Mouse (Mus musculus) hindbrain, embryonic 12.5 days (tissue): ENCODE data around the gene Hnrnpab. TPM values are rescaled to one million over a fixed set of nuclear protein-coding genes. Genes with fewer than 3 reads are reported as not detected.

ENCODE experiments used
- ATAC-seq: fragments of 200-750 bp; cut with Nextera tagmentation; 2 replicates; pipeline ENCODE4 v1.8.0; 2017; ENCODE audit warnings: moderate TSS enrichment; ENCODE audit not compliant: low FRiP score
- H3K27ac ChIP-seq: fragments of 300-500 bp; sonication (generic); 2 replicates; pipeline ENCODE4 v1.5.1; 2016; ENCODE audit warnings: mild to moderate bottlenecking
- H3K27me3 ChIP-seq: fragments of 300-500 bp; sonication (generic); 2 replicates; pipeline ENCODE4 v1.6.1; 2016; ENCODE audit warnings: mild to moderate bottlenecking
- H3K36me3 ChIP-seq: fragments of 300-500 bp; sonication (generic); 2 replicates; pipeline ENCODE4 v1.6.1; 2016; ENCODE audit warnings: mild to moderate bottlenecking
- H3K4me1 ChIP-seq: fragments of 300-500 bp; sonication (generic); 2 replicates; pipeline ENCODE4 v1.6.1; 2016
- H3K4me2 ChIP-seq: fragments of 300-500 bp; sonication (generic); replicated peaks from 2 replicates; pipeline ENCODE4 v1.6.1; 2016; ENCODE audit warnings: mild to moderate bottlenecking
- H3K4me3 ChIP-seq: fragments of 300-500 bp; sonication (generic); 2 replicates; pipeline ENCODE4 v1.5.1; 2016; ENCODE audit warnings: mild to moderate bottlenecking
- H3K9ac ChIP-seq: fragments of 300-500 bp; sonication (generic); 2 replicates; pipeline ENCODE4 v1.6.1; 2016; ENCODE audit warnings: mild to moderate bottlenecking, moderate library complexity
- H3K9me3 ChIP-seq: fragments of 300-500 bp; sonication (generic); replicated peaks from 2 replicates; pipeline ENCODE4 v1.6.1; 2016; ENCODE audit warnings: mild to moderate bottlenecking
- WGBS: fragments of 180-500 bp; shearing (Covaris S2); methylation state at CpG from one replicate; pipeline ENCODE4 v1.1.7; 2016; 5-methylcytosine and 5-hydroxymethylcytosine counted together
- polyA plus RNA-seq: library from polyadenylated mRNA; unstranded; fragments of >200 nt; fragmentation: Nextera tagmentation; extraction: Ambion mirVana; gene quantifications from 2 replicates; pipeline ENCODE4 v1.2.1, GENCODE M21; 2016

Gene Hnrnpab
- polyA plus RNA-seq, 1 experiment from 2014 or later: 723 TPM

DNA sequence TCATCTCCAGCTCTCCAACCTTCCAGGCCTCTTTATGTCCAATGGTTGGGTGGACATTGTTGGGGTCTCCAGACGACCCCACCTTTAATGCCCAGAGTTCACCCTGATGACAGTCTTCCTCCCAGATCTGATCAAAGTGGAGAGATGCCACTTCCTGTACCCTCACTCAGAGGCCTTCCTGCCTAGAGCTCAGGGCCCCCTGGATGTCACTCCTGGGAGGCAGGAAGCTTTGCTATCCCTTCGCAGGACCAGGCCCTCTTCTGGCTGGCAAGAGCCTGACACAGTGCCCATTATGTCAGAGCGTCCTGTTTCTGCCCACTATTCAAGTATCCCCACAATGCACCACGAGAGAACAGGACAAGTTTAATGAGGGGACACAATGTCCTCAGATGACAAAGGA is 27.6 kb downstream of the Hnrnpab start:
- Histone ChIP-seq H3K27me3 (no peaks in the 10 kb centered on the region), H3K9ac (no peak overlapping the region), H3K4me3 (no peak overlapping the region), H3K4me2 (no peak overlapping the region), H3K9me3 (no peaks in the 10 kb centered on the region), H3K27ac (no peak overlapping the region), H3K36me3 (no peaks in the 10 kb centered on the region; the same call in 1 of the 2 replicates), H3K4me1 (peaks cover 9% of the 10 kb centered on the region)
- WGBS: 55% methylated on average over 4 of the region's 4 CpGs
- no peak for ATAC-seq

DNA sequence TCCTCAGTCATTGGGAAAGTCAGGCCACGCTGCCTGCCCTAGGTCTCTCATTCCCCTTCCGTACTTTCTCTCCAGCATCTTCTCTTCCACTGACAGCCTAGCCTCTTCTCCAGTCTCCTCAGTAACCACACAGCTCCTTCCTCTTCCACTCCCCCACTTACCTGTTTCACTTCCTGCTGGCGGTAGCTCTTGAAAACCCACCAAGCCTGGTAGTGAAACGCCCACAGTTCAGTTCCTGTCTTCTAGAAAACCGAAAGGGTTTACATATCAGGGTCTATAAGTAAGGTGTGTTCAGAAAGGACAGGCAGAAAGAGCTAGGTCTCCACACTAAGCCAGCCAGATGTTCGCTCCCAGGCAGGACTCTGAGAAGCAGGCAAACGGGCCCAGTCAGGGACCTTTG is 29.1 kb downstream of the Hnrnpab start:
- Histone ChIP-seq H3K36me3 (no peaks in the 10 kb centered on the region; the same call in 1 of the 2 replicates), H3K27ac (no peak overlapping the region), H3K4me3 (no peak overlapping the region), H3K9me3 (no peaks in the 10 kb centered on the region), H3K9ac (no peak overlapping the region), H3K4me2 (no peak overlapping the region), H3K27me3 (no peaks in the 10 kb centered on the region), H3K4me1 (peaks cover 3% of the 10 kb centered on the region; the same call in 1 of the 2 replicates)
- WGBS: 86% methylated on average over 7 of the region's 7 CpGs
- no peak for ATAC-seq

DNA sequence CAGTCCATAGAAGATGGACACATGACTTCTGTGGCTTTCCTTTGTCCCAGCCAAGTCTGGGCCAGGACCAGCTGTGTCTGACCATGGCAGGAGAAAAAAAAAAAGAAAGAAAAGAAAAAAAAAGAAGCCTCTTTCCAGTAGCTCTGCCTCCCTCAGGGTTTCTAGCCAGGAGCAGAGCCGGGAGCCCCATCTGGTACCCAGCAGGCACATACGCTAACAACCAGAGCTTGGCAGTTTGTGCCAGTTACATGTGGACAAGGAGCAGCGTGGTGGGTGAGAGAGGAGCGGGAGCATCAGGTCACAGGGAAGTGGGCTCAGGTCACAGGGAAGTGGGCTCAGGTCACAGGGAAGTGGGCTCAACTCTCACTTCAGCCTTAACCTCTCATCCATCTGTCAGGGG is 30.2 kb downstream of the Hnrnpab start:
- Histone ChIP-seq H3K27me3 (no peaks in the 10 kb centered on the region), H3K4me3 (no peak overlapping the region), H3K4me1 (peaks cover 7% of the 10 kb centered on the region), H3K9ac (no peak overlapping the region), H3K27ac (no peak overlapping the region), H3K36me3 (no peaks in the 10 kb centered on the region; the same call in 1 of the 2 replicates), H3K9me3 (no peaks in the 10 kb centered on the region), H3K4me2 (no peak overlapping the region)
- no peak for ATAC-seq
- WGBS: 82% methylated on average over 4 of the region's 4 CpGs

DNA sequence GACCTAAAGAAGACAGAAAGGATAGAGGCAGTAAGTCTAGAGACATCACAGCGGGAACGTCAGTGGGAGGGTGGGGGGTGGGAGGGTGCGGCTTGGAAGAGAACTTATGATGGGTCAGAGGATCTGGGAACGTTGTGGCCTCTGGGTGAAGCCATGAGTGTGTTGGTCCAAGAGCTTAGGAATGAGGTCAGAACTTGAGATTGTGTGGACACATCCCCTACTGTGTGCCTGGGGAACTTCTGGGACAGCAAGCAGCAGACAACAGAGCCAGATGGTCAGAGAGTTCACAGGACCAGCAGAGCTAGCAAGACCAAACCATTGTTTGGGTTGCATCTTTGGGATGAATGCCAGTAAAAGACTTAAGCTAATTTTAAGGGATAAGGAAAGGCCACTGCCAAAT is 37.8 kb downstream of the Hnrnpab start:
- no peak for ATAC-seq
- Histone ChIP-seq H3K9ac (no peak overlapping the region), H3K36me3 (no peaks in the 10 kb centered on the region), H3K4me2 (no peak overlapping the region), H3K4me1 (peaks cover 7% of the 10 kb centered on the region; the same call in 1 of the 2 replicates), H3K9me3 (no peaks in the 10 kb centered on the region), H3K4me3 (no peak overlapping the region), H3K27me3 (no peaks in the 10 kb centered on the region), H3K27ac (no peak overlapping the region)
- 84% methylated on average over 4 of the region's 4 CpGs for WGBS

DNA sequence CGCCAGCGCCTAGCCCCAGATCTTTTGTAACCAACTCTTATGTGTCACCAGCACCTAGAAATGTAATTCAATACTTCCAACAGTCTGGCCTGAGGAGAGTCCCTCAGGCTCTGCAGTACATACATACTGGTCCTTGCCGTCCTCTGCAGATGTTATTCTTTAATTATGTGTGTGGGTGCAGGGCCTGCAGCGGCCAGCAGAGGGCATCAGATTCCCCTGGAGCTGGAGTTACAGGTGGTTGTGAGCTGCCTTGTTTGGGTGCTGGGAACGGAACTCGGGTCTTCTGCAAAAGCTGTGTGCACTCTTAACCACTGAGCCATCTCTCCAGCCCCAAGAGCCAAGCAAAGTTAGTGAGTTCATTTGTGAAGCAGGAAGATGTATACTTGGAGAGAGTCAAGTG is 40.7 kb downstream of the Hnrnpab start:
- no peaks in the 10 kb centered on the region for H3K9me3 ChIP-seq
- H3K4me1 ChIP-seq: 0 out of 2 replicates have a peak, but pooled peaks cover 3% of the 10 kb centered on the region
- no peaks in the 10 kb centered on the region for H3K27me3 ChIP-seq
- no peak overlapping the region for H3K9ac ChIP-seq
- H3K4me2 ChIP-seq: no peak overlapping the region
- no peak overlapping the region for H3K27ac ChIP-seq
- ATAC-seq: no peak
- WGBS: 89% methylated on average over 6 of the region's 6 CpGs
- H3K36me3 ChIP-seq: no peaks in the 10 kb centered on the region
- no peak overlapping the region for H3K4me3 ChIP-seq

DNA sequence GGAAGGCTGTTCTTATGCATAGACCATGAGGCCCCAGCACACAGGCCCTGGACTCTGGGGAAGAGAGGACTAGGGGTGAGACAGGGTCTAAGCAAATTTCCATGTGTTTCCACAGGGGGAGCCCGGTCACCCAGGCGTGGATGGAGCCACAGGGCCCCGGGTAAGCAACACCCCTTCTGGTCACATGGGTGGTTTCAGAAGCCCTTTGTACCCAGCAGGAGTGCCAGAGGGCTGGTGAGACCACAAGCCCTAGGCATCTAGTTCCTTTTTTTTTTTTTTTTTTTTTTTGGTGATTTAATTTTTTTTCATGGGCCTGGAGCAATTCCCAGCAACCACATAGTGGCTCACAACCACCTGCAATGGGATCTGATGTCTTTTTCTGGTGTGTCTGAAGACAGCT is 41.6 kb downstream of the Hnrnpab start:
- Histone ChIP-seq H3K4me1 (0 out of 2 replicates have a peak, but pooled peaks cover 3% of the 10 kb centered on the region), H3K27ac (no peak overlapping the region), H3K9ac (no peak overlapping the region), H3K36me3 (no peaks in the 10 kb centered on the region), H3K27me3 (no peaks in the 10 kb centered on the region), H3K4me3 (no peak overlapping the region), H3K4me2 (no peak overlapping the region), H3K9me3 (no peaks in the 10 kb centered on the region)
- ATAC-seq: no peak
- WGBS: 49% methylated on average over 3 of the region's 3 CpGs

DNA sequence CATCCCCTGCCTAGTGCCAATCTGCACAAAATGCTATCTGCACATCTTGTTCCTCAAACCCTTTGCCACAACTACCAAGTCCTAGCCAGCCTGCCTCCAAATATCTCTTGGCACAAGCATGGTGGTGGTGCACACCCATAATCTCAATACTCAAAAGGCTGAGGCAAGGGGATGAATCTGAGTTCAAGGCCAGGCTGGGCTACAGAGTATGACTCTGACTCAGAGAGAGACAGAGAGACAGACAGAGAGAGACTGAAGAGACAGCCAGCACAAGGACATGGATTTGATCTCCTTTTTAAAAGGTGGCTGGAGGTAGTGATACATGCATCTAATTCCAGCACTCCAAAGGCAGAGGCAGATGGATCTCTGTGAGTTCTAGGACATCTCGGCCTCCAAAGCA is 43.4 kb downstream of the Hnrnpab start:
- no peak overlapping the region for H3K27ac ChIP-seq
- H3K9ac ChIP-seq: no peak overlapping the region
- H3K4me3 ChIP-seq: no peak overlapping the region
- 0 out of 2 replicates have a peak, but pooled peaks cover 3% of the 10 kb centered on the region for H3K4me1 ChIP-seq
- WGBS: 84% methylated on average over 1 of the region's 1 CpGs
- no peaks in the 10 kb centered on the region for H3K36me3 ChIP-seq
- H3K4me2 ChIP-seq: no peak overlapping the region
- no peaks in the 10 kb centered on the region for H3K27me3 ChIP-seq
- no peak for ATAC-seq
- H3K9me3 ChIP-seq: no peaks in the 10 kb centered on the region

DNA sequence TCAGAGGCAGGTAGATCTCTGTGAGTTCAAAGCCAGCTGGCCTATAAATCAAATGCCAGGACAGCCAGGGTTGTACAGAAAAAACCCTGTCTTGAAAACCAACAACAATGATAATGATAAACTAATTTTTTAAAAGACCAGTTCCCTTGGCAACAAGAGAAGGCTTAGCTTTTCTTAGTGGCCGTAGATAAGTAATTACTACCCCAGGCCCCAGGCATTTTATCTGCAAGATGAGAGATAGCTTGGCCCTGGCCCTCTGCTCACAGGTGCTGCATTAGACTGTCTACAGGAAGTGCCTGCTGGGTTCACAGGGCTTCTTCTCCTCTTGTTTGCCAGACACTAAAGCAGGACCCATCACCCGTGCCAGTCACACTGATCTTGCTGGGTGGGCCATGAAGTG is 51.6 kb downstream of the Hnrnpab start:
- Histone ChIP-seq H3K9ac (no peak overlapping the region), H3K9me3 (no peaks in the 10 kb centered on the region), H3K36me3 (no peaks in the 10 kb centered on the region), H3K27ac (no peak overlapping the region), H3K27me3 (no peaks in the 10 kb centered on the region), H3K4me1 (peaks cover 21% of the 10 kb centered on the region), H3K4me3 (no peak overlapping the region), H3K4me2 (no peak overlapping the region)
- no peak for ATAC-seq
- 61% methylated on average over 2 of the region's 2 CpGs for WGBS

DNA sequence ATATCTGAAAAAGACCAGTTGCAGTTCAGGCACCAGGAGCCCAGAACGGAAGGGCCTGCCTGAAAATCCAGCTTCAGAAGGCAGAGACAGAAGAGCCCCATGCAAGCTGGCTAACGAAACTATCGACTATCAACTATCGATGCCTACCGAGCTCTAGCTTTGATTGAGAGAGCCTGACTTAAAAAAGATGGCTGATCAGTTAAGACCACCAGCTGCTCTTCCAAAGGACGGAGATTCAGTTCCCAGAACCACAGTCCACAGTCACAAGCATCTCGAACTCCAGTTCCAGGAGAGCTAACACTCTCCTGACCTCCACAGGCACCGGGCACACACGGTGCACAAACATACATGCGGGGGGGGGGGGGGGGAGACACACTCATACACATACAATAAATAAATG is 52.1 kb downstream of the Hnrnpab start:
- H3K9me3 ChIP-seq: no peaks in the 10 kb centered on the region
- WGBS: 77% methylated on average over 9 of the region's 10 CpGs
- H3K4me1 ChIP-seq: peaks cover 21% of the 10 kb centered on the region
- H3K9ac ChIP-seq: no peak overlapping the region
- no peak for ATAC-seq
- H3K27ac ChIP-seq: no peak overlapping the region
- H3K4me3 ChIP-seq: no peak overlapping the region
- H3K4me2 ChIP-seq: no peak overlapping the region
- H3K27me3 ChIP-seq: no peaks in the 10 kb centered on the region
- no peaks in the 10 kb centered on the region for H3K36me3 ChIP-seq

DNA sequence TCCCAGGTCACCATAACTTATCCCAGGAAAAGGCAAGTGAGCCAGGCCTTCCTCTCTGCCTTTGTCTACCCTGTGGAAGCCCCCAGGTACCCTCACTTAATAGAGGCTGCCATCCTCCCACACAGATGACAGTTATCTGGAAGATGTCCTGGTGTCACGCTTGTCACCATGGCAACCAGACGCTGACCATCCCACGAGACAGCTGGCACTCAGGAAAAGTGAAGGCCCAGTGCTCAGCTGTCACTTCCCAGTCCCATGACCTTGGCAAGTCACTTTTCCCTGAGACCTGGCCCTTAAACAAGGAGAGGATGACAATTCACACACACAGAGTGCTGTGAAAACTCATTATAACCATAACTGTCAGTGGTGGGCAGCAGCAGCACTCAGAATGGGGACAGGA is 54.6 kb downstream of the Hnrnpab start:
- 39% methylated on average over 3 of the region's 3 CpGs for WGBS
- Histone ChIP-seq H3K4me2 (no peak overlapping the region), H3K4me3 (no peak overlapping the region), H3K27me3 (no peaks in the 10 kb centered on the region), H3K4me1 (peaks cover 21% of the 10 kb centered on the region), H3K36me3 (no peaks in the 10 kb centered on the region), H3K9ac (no peak overlapping the region), H3K27ac (peak overlapping the region; percentile 12; the same call in 1 of the 2 replicates), H3K9me3 (no peaks in the 10 kb centered on the region)
- ATAC-seq: no peak

DNA sequence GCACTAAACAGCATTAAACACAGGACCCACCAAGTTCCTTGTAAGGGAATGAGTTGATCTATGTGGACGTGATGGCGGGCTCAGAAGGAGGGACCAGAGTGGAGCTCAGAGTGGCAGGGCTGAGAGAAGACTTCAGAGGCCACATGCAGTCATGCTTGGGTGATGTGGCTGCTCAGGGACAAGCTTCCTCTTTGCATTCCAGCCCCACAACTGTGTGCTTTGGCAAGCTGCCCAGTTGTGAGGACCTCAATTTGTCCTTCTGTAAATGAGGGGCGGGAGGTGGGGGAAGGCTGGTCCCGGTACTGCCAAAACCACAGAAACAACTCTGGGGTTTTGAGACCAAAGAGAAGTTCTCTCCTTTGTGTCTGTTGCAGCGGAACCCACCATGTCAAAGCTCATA is 55.4 kb downstream of the Hnrnpab start:
- H3K27me3 ChIP-seq: no peaks in the 10 kb centered on the region
- no peaks in the 10 kb centered on the region for H3K9me3 ChIP-seq
- no peak overlapping the region for H3K4me3 ChIP-seq
- H3K4me1 ChIP-seq: peaks cover 21% of the 10 kb centered on the region
- ATAC-seq: no peak
- no peak overlapping the region for H3K4me2 ChIP-seq
- H3K9ac ChIP-seq: no peak overlapping the region
- H3K36me3 ChIP-seq: no peaks in the 10 kb centered on the region
- no peak overlapping the region for H3K27ac ChIP-seq
- WGBS: 73% methylated on average over 5 of the region's 5 CpGs
